Mouse (Mus musculus): ENCODE data around the gene Cops9. TPM values are rescaled to one million over a fixed set of nuclear protein-coding genes. Genes with fewer than 3 reads are reported as not detected.

Gene Cops9
- polyA plus RNA-seq, 1 experiment from 2014 or later, result 348 TPM

DNA sequence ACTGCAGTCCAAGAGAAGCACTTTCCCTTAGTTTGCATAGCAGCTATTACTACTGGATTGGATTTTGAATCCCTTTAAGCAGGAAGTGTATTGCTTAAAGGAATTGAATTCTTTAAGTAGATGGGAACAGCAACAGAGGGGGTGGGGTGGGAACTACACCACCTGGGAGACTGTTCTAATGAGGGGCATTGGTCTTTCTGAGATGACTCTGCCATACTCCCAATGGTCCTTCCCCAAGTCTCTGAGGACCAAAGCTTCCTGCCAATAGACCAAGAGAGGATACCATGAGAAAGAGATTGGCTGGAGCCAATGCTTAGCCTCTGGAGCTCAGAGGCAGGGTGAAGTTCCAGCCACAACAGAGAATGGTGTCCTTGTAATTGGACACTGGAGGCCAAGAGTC is 47.7 kb downstream of the Cops9 start, which contains the start of gene Olfr1411:
TSS of gene Olfr1411 (plus strand) at position 301 of the 400 bp plus-strand sequence.
- Histone ChIP-seq H3K4me1 (replicated peaks) (no peaks in the 10 kb centered on the region), H3K27me3 (replicated peaks) (no peaks in the 10 kb centered on the region; the same call in none of the 2 replicates), H3K9me3 (replicated peaks) (no peaks in the 10 kb centered on the region), H3K4me3 (no peak within 1 kb of the TSS), H3K9ac (no peak within 1 kb of the TSS), H3K27ac (ENCODE audit: poor library complexity, severe bottlenecking) (no peak within 1 kb of the TSS), H3K4me2 (no peak within 1 kb of the TSS), H3K36me3 (no peaks in the 10 kb centered on the region)
- no peak for ATAC-seq (ENCODE audit: insufficient number of reproducible peaks, low FRiP score)

Other genes starting within 250 kb of the Cops9 start
- 406 and 431 TPM in 2 replicates for gene Ndufa10, start 168.1 kb downstream of the Cops9 start, polyA plus RNA-seq (2016; fragmentation: Nextera tagmentation; extraction: Ambion mirVana)
- gene Olfr1416, start 156.9 kb downstream of the Cops9 start, polyA plus RNA-seq (2016; fragmentation: Nextera tagmentation; extraction: Ambion mirVana), result not detected in 2 replicates
- gene Olfr1415, start 145.9 kb downstream of the Cops9 start, polyA plus RNA-seq (2016; fragmentation: Nextera tagmentation; extraction: Ambion mirVana), result not detected in 2 replicates
- not detected in 2 replicates for gene Olfr1414, start 123.3 kb downstream of the Cops9 start, polyA plus RNA-seq (2016; fragmentation: Nextera tagmentation; extraction: Ambion mirVana)
- not detected in 2 replicates for gene Olfr1413, start 70.7 kb downstream of the Cops9 start, polyA plus RNA-seq (2016; fragmentation: Nextera tagmentation; extraction: Ambion mirVana)
- gene Olfr1412, start 56.2 kb downstream of the Cops9 start, polyA plus RNA-seq (2016; fragmentation: Nextera tagmentation; extraction: Ambion mirVana), result not detected in 2 replicates
- not detected in 2 replicates for gene Olfr1411, start 47.6 kb downstream of the Cops9 start, polyA plus RNA-seq (2016; fragmentation: Nextera tagmentation; extraction: Ambion mirVana)
- gene Olfr1410, start 36.2 kb downstream of the Cops9 start, polyA plus RNA-seq (2016; fragmentation: Nextera tagmentation; extraction: Ambion mirVana), result not detected in 2 replicates
- not detected in 2 replicates for gene Olfr12, start 24.2 kb downstream of the Cops9 start, polyA plus RNA-seq (2016; fragmentation: Nextera tagmentation; extraction: Ambion mirVana)
- gene Otos, start 6.9 kb upstream of the Cops9 start, polyA plus RNA-seq (2016; fragmentation: Nextera tagmentation; extraction: Ambion mirVana), result not detected in 2 replicates
- gene Gpc1, start 189.7 kb upstream of the Cops9 start, polyA plus RNA-seq (2016; fragmentation: Nextera tagmentation; extraction: Ambion mirVana), result 67.2 and 70.3 TPM in 2 replicates

Measured in heart, embryonic 12.5 days (tissue).